Mouse (Mus musculus): ENCODE measurements around the gene Osbpl11.
A peak's percentile ranks its signal among the peaks of the same experiment; 100 is the strongest.
"Not testable (repeated sequence)": the region's sequence is repeated elsewhere in the genome, so short reads cannot be mapped to it uniquely, and the experiment has no call there.

The Osbpl11 gene

GRCm38 (mm10) chr16:33178278-33179074 lies 6.4 kb upstream of the Osbpl11 start:
- DNase-seq (ENCODE audit: low spot score), result peak; percentile 38

- DNase-seq (ENCODE audit: low spot score), result not testable (repeated sequence)
Measured at GRCm38 (mm10) chr16:33179222-33179621, 5.6 kb upstream of the Osbpl11 start.

GRCm38 (mm10) chr16:33179911-33180310 lies 5.0 kb upstream of the Osbpl11 start:
- no peak for DNase-seq (ENCODE audit: low spot score)

GRCm38 (mm10) chr16:33180793-33181192 lies 4.1 kb upstream of the Osbpl11 start:
- DNase-seq (ENCODE audit: low spot score), result no peak

GRCm38 (mm10) chr16:33185261-33186046 lies 583 bp downstream of the Osbpl11 start:
- peak; percentile 54 for DNase-seq (ENCODE audit: low spot score)

- DNase-seq (ENCODE audit: low spot score), result no peak
Measured at GRCm38 (mm10) chr16:33186134-33186533, 1.3 kb downstream of the Osbpl11 start.

- DNase-seq (ENCODE audit: low spot score), result no peak
Measured at GRCm38 (mm10) chr16:33188076-33188475, 3.2 kb downstream of the Osbpl11 start.

GRCm38 (mm10) chr16:33191671-33192091 lies 6.8 kb downstream of the Osbpl11 start:
- DNase-seq (ENCODE audit: low spot score), result no peak

- DNase-seq (ENCODE audit: low spot score), result no peak
Measured at GRCm38 (mm10) chr16:33192280-33192679, 7.4 kb downstream of the Osbpl11 start.

- DNase-seq (ENCODE audit: low spot score), result peak; percentile 52
Measured at GRCm38 (mm10) chr16:33193649-33194048, 8.8 kb downstream of the Osbpl11 start.

- no peak for DNase-seq (ENCODE audit: low spot score)
Measured at GRCm38 (mm10) chr16:33195686-33196313, 10.9 kb downstream of the Osbpl11 start.

GRCm38 (mm10) chr16:33196578-33196977 lies 11.7 kb downstream of the Osbpl11 start:
- no peak for DNase-seq (ENCODE audit: low spot score)

GRCm38 (mm10) chr16:33200589-33200988 lies 15.7 kb downstream of the Osbpl11 start:
- DNase-seq (ENCODE audit: low spot score), result no peak

- DNase-seq (ENCODE audit: low spot score), result no peak
Measured at GRCm38 (mm10) chr16:33210812-33211211, 25.9 kb downstream of the Osbpl11 start.

GRCm38 (mm10) chr16:33216313-33217003 lies 31.6 kb downstream of the Osbpl11 start:
- DNase-seq (ENCODE audit: low spot score), result no peak

GRCm38 (mm10) chr16:33217553-33218085 lies 32.7 kb downstream of the Osbpl11 start:
- DNase-seq (ENCODE audit: low spot score), result not testable (repeated sequence)

GRCm38 (mm10) chr16:33222482-33222881 lies 37.6 kb downstream of the Osbpl11 start:
- no peak for DNase-seq (ENCODE audit: low spot score)

GRCm38 (mm10) chr16:33224381-33224780 lies 39.5 kb downstream of the Osbpl11 start:
- DNase-seq (ENCODE audit: low spot score), result no peak

GRCm38 (mm10) chr16:33234128-33234527 lies 49.3 kb downstream of the Osbpl11 start:
- DNase-seq (ENCODE audit: low spot score), result no peak

GRCm38 (mm10) chr16:33236151-33236550 lies 51.3 kb downstream of the Osbpl11 start:
- DNase-seq (ENCODE audit: low spot score), result no peak

GRCm38 (mm10) chr16:33239305-33239704 lies 54.4 kb downstream of the Osbpl11 start:
- no peak for DNase-seq (ENCODE audit: low spot score)

GRCm38 (mm10) chr16:33242046-33242445 lies 57.2 kb downstream of the Osbpl11 start:
- no peak for DNase-seq (ENCODE audit: low spot score)

Measured in urinary bladder, postnatal 14 days (tissue).